Mouse (Mus musculus): ENCODE data around the gene Ptprj. TPM values are rescaled to one million over a fixed set of nuclear protein-coding genes. Genes with fewer than 3 reads are reported as not detected.

The Ptprj gene
- total RNA-seq, 2 experiments from 2014 or later = 72.8 to 78.4 TPM

GRCm38 (mm10) chr2:90566046-90566445 lies 14.4 kb downstream of the Ptprj start:
- DNase-seq (ENCODE audit: extremely low spot score in 1 of 2, low spot score in 2 of 2) = no peak
- intact Hi-C loops (cut with DNase I) = no loop called here

GRCm38 (mm10) chr2:90565192-90565929 lies 15.1 kb downstream of the Ptprj start:
- DNase-seq (ENCODE audit: extremely low spot score in 1 of 2, low spot score in 2 of 2) = no peak
- intact Hi-C loops (cut with DNase I) = no loop called here

- no peak for DNase-seq (ENCODE audit: extremely low spot score in 1 of 2, low spot score in 2 of 2)
- intact Hi-C loops (cut with DNase I) = no loop called here
Measured at GRCm38 (mm10) chr2:90564552-90564951, 15.9 kb downstream of the Ptprj start.

GRCm38 (mm10) chr2:90563171-90563570 lies 17.3 kb downstream of the Ptprj start:
- no peak for DNase-seq (ENCODE audit: extremely low spot score in 1 of 2, low spot score in 2 of 2)
- intact Hi-C loops (cut with DNase I) = no loop called here

- no peak for DNase-seq (ENCODE audit: extremely low spot score in 1 of 2, low spot score in 2 of 2)
- intact Hi-C loops (cut with DNase I) = no loop called here
Measured at GRCm38 (mm10) chr2:90562126-90562670, 18.2 kb downstream of the Ptprj start.

- DNase-seq (ENCODE audit: extremely low spot score in 1 of 2, low spot score in 2 of 2) = no peak
- intact Hi-C loops (cut with DNase I) = no loop called here
Measured at GRCm38 (mm10) chr2:90560197-90560843, 20.1 kb downstream of the Ptprj start.

- intact Hi-C loops (cut with DNase I) = no loop called here
- DNase-seq (ENCODE audit: extremely low spot score in 1 of 2, low spot score in 2 of 2) = no peak
Measured at GRCm38 (mm10) chr2:90559688-90560196, 20.7 kb downstream of the Ptprj start.

- intact Hi-C loops (cut with DNase I) = no loop called here
- no peak for DNase-seq (ENCODE audit: extremely low spot score in 1 of 2, low spot score in 2 of 2)
Measured at GRCm38 (mm10) chr2:90559015-90559687, 21.3 kb downstream of the Ptprj start.

GRCm38 (mm10) chr2:90558361-90558760 lies 22.1 kb downstream of the Ptprj start:
- no peak for DNase-seq (ENCODE audit: extremely low spot score in 1 of 2, low spot score in 2 of 2)

GRCm38 (mm10) chr2:90557913-90558312 lies 22.5 kb downstream of the Ptprj start:
- intact Hi-C loops (cut with DNase I) = no loop called here
- DNase-seq (ENCODE audit: extremely low spot score in 1 of 2, low spot score in 2 of 2) = no peak

More at GRCm38 (mm10) chr2:90558361-90558760, 22.1 kb downstream of the Ptprj start:
- intact Hi-C loops (cut with DNase I) = no loop called here

GRCm38 (mm10) chr2:90555744-90556143 lies 24.7 kb downstream of the Ptprj start:
- intact Hi-C loops (cut with DNase I) = no loop called here
- DNase-seq (ENCODE audit: extremely low spot score in 1 of 2, low spot score in 2 of 2) = no peak

GRCm38 (mm10) chr2:90554806-90555205 lies 25.6 kb downstream of the Ptprj start:
- intact Hi-C loops (cut with DNase I) = no loop called here
- DNase-seq (ENCODE audit: extremely low spot score in 1 of 2, low spot score in 2 of 2) = no peak

- intact Hi-C loops (cut with DNase I) = no loop called here
- no peak for DNase-seq (ENCODE audit: extremely low spot score in 1 of 2, low spot score in 2 of 2)
Measured at GRCm38 (mm10) chr2:90553861-90554260, 26.6 kb downstream of the Ptprj start.

- intact Hi-C loops (cut with DNase I) = no loop called here
- no peak for DNase-seq (ENCODE audit: extremely low spot score in 1 of 2, low spot score in 2 of 2)
Measured at GRCm38 (mm10) chr2:90550656-90551055, 29.8 kb downstream of the Ptprj start.

GRCm38 (mm10) chr2:90548541-90548940 lies 31.9 kb downstream of the Ptprj start:
- no peak for DNase-seq (ENCODE audit: extremely low spot score in 1 of 2, low spot score in 2 of 2)
- intact Hi-C loops (cut with DNase I) = no loop called here

- intact Hi-C loops (cut with DNase I) = no loop called here
- no peak for DNase-seq (ENCODE audit: extremely low spot score in 1 of 2, low spot score in 2 of 2)
Measured at GRCm38 (mm10) chr2:90547144-90547609, 33.3 kb downstream of the Ptprj start.

GRCm38 (mm10) chr2:90545261-90545660 lies 35.2 kb downstream of the Ptprj start:
- DNase-seq (ENCODE audit: extremely low spot score in 1 of 2, low spot score in 2 of 2) = peak in 1 of 2 experiments; percentile 49
- intact Hi-C loops (cut with DNase I) = no loop called here

GRCm38 (mm10) chr2:90543989-90544388 lies 36.5 kb downstream of the Ptprj start:
- intact Hi-C loops (cut with DNase I) = no loop called here
- DNase-seq (ENCODE audit: extremely low spot score in 1 of 2, low spot score in 2 of 2) = no peak

GRCm38 (mm10) chr2:90543106-90543702 lies 37.2 kb downstream of the Ptprj start:
- intact Hi-C loops (cut with DNase I) = no loop called here
- no peak for DNase-seq (ENCODE audit: extremely low spot score in 1 of 2, low spot score in 2 of 2)

All from left cerebral cortex, postnatal 10 days (tissue).